Mouse (Mus musculus) retina, postnatal 7 days (tissue): Measurements from ENCODE around the gene Gm17019.
"Not testable (repeated sequence)": the region's sequence is repeated elsewhere in the genome, so short reads cannot be mapped to it uniquely, and the experiment has no call there.

ENCODE experiments used
- DNase-seq: peaks from one replicate; pipeline ENCODE4 v3.0.0-alpha.2; 2012; ENCODE audit warnings: low read depth, low spot score

The Gm17019 gene

DNA sequence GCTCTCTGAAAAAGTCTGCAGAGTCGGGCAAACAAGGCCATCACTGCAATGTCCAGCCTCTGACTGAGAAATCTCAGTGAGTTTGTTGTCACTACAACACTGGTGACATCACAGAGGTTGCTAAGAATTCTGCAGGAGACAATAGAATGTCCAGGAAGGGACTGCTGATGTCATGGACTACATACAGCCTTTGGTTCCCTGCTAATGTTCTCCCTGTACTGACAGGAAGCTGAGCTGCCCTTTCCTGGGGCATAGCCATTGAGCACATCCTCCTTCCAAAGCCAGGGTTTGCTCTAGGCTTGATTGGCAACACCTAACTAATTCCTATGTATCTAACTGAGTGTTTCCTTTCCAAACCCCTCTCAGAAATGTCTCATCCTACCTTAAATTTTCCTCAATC lies at the start of gene Gm17019:
Gene Gm17019 (minus strand): TSS at position 101 of the 400 bp plus-strand sequence.
- DNase-seq: not testable (repeated sequence)

DNA sequence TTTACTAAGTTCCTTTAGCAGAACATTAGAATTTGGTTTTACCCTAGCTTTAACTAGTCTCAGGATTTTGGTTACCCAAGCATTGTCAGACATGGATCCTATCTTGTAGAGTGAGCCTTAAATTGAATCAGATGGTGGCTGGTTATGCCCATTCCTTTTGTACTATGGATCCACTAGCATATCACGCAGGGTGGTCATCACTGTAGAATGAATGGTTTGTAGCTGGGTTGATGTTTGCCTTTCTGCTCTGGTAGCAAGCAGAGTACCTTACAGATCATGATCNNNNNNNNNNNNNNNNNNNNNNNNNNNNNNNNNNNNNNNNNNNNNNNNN lies 29.6 kb upstream of the Gm17019 start:
- not testable (repeated sequence) for DNase-seq

DNA sequence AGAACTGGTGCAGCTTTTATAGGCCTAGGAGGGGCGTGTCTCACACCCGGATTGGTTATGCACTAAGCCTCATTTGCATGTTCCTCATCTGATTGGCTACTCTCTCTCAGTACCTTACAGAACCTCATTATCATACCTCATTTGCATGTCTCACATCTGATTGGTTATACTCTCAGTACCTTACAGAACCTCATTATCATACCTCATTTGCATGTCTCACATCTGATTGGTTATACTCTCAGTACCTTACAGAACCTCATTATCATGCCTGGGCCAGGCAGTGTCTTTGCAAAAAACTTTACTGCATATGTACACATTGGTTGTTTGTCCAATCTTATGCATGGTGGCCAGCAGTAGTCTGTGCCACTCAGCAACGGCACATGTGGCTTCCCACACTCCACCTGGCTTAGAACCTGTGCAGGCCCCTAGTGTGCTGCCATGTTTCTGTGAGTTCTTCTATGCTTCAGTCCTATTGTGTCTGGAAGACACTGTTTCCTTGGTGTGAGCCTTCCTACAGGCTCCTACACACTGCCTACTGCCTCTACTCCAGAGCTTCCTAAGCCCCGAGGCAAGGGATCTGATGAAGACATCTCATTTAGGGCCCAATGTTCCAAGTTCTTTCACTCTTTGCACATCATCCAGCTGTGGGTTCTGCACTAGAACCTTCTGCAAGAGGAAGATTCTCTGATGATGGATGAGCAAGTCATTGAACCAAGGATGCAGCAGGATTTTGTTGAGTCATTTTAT lies 29.0 kb upstream of the Gm17019 start:
- DNase-seq: not testable (repeated sequence)

DNA sequence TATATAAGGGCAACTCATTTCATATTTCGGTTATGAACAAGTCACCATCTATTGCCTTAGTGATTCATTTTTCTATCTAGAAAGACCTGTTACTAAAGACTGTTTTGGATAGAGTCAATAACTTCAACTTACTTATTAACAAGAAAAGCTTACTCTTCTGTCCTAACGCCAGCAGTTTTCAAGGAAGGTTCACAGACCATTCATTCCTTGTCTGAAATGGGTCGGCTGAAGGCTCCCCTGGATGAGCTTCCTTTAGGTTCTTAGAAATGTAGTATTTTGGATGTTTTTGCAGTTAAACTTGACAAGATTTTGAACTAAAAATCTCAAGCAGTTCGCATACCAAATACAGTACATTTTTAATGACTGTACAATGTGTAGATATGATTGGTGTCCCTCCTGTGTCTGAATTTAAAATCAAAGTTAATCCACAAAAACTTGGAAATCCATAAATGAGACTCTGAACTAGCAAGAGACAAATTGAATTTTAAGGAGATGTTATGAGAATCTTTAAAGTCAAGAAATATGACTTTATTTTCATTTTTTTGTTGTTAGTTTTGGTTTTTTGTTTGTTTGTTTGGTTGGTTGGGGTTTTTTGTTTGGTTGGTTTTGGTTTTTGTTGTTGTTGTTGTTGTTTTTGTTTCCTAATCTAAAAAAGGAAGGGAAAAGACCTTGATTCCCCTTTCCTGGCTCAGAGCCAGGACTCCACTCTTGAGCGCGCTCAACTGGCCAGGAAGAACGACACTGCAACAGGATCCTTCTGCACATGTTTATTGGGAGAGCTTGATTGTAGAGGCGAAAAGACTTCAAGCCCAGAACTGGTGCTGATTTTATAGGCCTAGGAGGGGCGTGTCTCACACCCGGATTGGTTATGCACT lies 21.6 kb upstream of the Gm17019 start:
- DNase-seq: not testable (repeated sequence)

DNA sequence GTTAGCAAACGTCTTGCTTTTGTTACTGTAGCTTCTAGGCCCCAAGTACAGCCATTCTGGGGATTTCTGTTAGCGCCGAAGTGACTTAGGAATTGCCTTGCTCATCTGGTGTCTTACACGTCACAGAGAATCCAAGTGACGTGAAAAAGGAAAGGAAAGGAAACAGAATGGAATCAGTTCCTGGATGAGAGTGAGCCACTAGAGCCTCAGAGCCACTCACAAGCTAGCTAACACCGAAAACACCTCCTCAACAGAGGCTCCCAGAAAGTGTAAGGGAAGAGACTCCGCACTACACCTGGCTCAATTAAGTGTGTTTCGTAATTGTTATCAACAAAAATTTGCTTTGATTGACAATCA lies 20.8 kb upstream of the Gm17019 start:
- DNase-seq: not testable (repeated sequence)

GRCm38 (mm10) chr5:15052945-15053605 lies 20.3 kb upstream of the Gm17019 start:
- not testable (repeated sequence) for DNase-seq

DNA sequence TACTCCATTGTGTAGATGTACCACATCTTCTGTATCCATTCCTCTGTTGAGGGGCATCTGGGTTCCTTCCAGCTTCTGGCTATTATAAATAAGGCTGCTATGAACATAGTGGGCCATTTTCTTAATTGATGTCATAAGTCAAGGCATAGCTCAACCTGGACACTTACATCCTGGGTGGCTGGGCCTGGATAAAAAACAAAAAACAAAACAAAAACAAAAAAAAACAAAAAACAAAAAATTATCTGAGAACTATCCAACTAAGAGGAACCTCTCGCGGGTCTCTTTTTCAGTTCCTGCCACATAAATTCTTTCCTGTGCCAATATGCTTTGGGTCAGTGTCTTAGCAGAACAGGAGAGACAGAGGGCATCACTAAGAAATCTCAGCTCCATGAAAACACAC lies 18.0 kb upstream of the Gm17019 start:
- DNase-seq: not testable (repeated sequence)

GRCm38 (mm10) chr5:15044830-15045767 lies 12.3 kb upstream of the Gm17019 start:
- not testable (repeated sequence) for DNase-seq

DNA sequence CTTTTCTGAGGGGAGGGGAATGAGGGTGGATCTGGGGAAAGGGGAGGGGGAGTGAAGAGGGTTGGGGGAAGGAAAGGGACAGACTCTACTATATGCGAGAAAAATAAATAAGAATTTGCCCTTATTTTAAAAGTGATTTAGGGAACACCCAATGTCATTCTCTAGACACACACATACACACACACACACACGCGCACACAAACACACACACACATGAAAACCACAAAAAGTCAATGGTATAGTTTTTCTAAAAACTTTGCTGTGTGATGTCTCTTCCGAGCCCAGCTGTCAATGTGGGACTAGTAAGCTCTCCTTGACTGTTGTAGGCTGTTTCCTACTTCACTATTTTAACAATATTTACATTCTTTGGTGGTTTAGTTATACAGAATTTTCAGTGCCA lies 8.0 kb upstream of the Gm17019 start:
- DNase-seq: not testable (repeated sequence)

- not testable (repeated sequence) for DNase-seq
These were observed 7.2 kb upstream of the Gm17019 start for GRCm38 (mm10) chr5:15039984-15040383.

GRCm38 (mm10) chr5:15024316-15024715 lies 8.5 kb downstream of the Gm17019 start:
- not testable (repeated sequence) for DNase-seq

GRCm38 (mm10) chr5:15020067-15020466 lies 12.7 kb downstream of the Gm17019 start:
- not testable (repeated sequence) for DNase-seq

DNA sequence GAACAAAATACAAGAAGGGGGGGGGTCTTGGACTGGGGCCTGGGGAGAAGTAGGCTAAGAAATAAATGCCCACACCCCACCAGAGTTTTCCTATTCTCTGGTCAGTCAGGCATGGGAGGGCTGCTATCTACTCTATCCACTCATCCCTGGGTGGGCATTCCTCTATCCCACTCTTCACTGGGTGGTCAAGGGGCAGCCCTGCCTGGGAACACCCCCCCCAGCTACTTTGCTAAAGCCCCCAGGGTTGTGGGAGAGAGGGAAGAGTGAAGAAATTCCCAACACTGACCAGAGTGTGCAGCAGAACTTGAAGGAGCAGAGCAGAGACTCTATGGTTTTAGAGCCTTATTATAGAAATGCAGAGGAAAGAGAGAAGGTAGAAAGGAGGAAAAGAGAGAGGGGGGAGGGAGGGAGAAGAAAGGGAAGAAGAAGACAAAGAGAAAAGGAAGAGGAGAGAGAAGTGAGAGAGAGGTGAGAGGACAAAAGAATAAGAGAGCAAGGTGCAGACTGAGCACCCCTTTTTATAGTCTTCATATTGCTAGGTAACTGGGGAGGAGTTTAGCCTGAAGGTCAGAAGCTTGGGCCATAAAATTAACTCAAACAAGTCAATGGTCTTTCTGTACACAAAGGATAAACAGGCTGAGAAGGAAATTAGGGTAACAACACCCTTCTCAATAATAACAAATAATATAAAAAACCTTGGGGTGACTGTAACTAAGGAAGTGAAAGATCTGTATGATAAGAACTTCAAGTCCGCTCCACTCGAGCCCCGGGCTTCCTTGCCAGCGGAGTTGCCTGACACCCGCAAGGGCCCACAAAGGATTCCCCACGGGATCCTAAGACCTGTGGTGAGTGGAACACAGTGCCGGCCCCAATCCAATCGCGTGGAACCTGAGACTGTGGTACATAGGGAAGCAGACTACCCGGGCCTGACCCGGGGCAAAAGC lies 21.9 kb downstream of the Gm17019 start:
- not testable (repeated sequence) for DNase-seq

DNA sequence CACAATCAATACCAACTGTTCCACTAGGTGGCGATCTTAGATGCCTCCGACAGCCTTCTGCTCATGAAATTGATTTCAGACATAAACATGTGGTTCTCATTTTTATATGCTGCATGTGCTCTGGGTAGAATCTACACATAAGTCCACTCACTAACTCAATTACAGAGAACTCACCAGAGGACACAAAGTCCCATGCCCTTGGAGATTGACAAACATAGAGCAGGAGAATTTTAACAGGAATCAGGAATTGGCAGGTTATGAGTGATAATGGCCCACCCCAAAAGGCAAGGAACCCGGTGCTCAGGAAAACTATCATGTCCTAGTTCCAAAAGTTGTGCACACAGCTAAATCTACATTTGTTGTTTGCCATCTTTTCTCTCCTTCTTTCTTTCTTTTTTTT lies 25.9 kb downstream of the Gm17019 start:
- not testable (repeated sequence) for DNase-seq

GRCm38 (mm10) chr5:15006288-15006687 lies 26.5 kb downstream of the Gm17019 start:
- DNase-seq: not testable (repeated sequence)

GRCm38 (mm10) chr5:15005584-15005983 lies 27.2 kb downstream of the Gm17019 start:
- DNase-seq: not testable (repeated sequence)

- not testable (repeated sequence) for DNase-seq
These were observed 27.9 kb downstream of the Gm17019 start for GRCm38 (mm10) chr5:15004569-15005562.

- DNase-seq: not testable (repeated sequence)
These were observed 34.7 kb downstream of the Gm17019 start for GRCm38 (mm10) chr5:14998077-14998476.

- DNase-seq: not testable (repeated sequence)
These were observed 35.2 kb downstream of the Gm17019 start for GRCm38 (mm10) chr5:14997556-14997955.
